Mouse (Mus musculus) B cell, adult (primary cell): ENCODE results near the gene Defb6. TPM values are rescaled to one million over a fixed set of nuclear protein-coding genes. Genes with fewer than 3 reads are reported as not detected.

Source experiments
- total RNA-seq: library from RNA; stranded (reverse); gene quantifications from 4 replicates; pipeline ENCODE4 v1.2.4, GENCODE M21; 2023; ENCODE audit not compliant: inconsistent age

Gene Defb6
- total RNA-seq: not detected in 4 replicates

DNA sequence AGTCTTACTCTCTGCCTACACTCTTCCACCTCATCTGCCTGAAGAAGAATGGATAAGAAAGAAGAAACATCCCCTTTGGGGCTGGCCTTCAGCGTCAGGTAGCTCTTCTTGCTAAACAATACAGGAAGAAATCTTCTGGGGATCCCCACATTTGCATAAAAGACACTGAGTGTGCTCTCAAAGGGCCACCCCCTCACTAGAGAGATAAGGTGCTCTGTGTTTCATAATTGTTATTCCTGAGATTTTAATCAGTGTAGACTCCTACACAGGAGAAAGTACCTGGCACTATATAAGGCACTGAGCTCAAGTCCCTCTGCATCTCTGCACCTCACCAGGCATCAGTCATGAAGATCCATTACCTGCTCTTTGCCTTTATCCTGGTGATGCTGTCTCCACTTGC, at the start of gene Defb6:
Gene Defb6 (plus strand): TSS at position 318 of the 400 bp plus-strand sequence.

GRCm38 (mm10) chr8:19239616-19240015, 14.3 kb downstream of the Defb6 start, which contains the start of gene Defb46:
TSS of gene Defb46 (plus strand) at chr8:19239916.

GRCm38 (mm10) chr8:19247280-19247679, 22.0 kb downstream of the Defb6 start, which contains the start of gene Defb5:
TSS of gene Defb5 (plus strand) at chr8:19247580.

Other genes starting within 250 kb of the Defb6 start
- gene Defb40, start 247.2 kb upstream of the Defb6 start, total RNA-seq: not detected in 4 replicates
- not detected in 4 replicates for gene Defb37, start 234.4 kb upstream of the Defb6 start, total RNA-seq
- gene Defb38, start 198.9 kb upstream of the Defb6 start, total RNA-seq: not detected in 4 replicates
- not detected in 4 replicates for gene Defb39, start 160.7 kb upstream of the Defb6 start, total RNA-seq
- gene Defb12, start 110.6 kb upstream of the Defb6 start, total RNA-seq: not detected in 4 replicates
- not detected in 4 replicates for gene Defb34, start 101.7 kb upstream of the Defb6 start, total RNA-seq
- not detected in 4 replicates for gene Gm45826, start 84.7 kb upstream of the Defb6 start, total RNA-seq
- not detected in 4 replicates for gene Defb14, start 31.1 kb upstream of the Defb6 start, total RNA-seq
- gene Defb4, start 26.8 kb upstream of the Defb6 start, total RNA-seq: not detected in 4 replicates
- gene Defb46, start 14.4 kb downstream of the Defb6 start, total RNA-seq: not detected in 4 replicates
- not detected in 4 replicates for gene Defb5, start 22.1 kb downstream of the Defb6 start, total RNA-seq
- not detected in 4 replicates for gene Defb3, start 67.9 kb downstream of the Defb6 start, total RNA-seq
- not detected in 4 replicates for gene Defb8, start 222.1 kb downstream of the Defb6 start, total RNA-seq